28 mouse cellular contexts compared by ENCODE assay signal in the genomic region with DNA sequence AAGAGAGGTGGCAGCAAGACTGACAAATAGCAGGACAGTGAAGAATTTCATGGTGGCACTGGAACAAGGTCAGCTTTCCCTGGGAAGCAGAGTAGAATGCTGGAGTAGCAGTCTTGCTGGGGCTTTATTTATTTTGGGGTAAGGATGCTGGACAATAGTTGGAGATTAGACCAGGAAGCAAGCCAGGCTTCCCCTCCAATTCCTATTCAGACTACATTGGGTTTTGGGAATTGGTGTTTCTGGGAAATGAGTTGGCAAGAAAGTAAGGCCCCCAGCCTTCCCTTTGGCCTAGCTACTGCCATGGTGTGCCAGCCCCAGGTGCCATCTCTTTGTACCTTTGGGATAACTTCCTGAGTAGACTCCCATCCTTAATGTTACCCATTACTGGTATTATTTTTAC. TPM values are rescaled to one million over a fixed set of nuclear protein-coding genes. Genes with fewer than 3 reads are reported as not detected.
DNase-seq lines count a peak whose midpoint lies in the region; ATAC-seq and TF ChIP-seq lines count a peak whose summit lies in the region.
"Had no signal": no experiment of that assay in that cellular context is flagged by ENCODE, and none has a peak within 500 bp of the region (broad histone marks: within the 10 kb centered on the region; RNA-seq: fewer than 3 reads in every experiment).

A gene (minus strand): TSS at position 101 of the 400 bp plus-strand sequence.

- H3K79me2 ChIP-seq in heart, adult 2 months (replicated peaks; ENCODE audit: control insufficient read depth, insufficient read depth, low read length) = no peaks in the 10 kb centered on the region

- no peaks in the 10 kb centered on the region for H3K36me3 ChIP-seq in heart, adult 2 months (ENCODE audit: control insufficient read depth, insufficient read depth, low read length)
- no peaks in the 10 kb centered on the region for H3K36me3 ChIP-seq in kidney, adult 2 months (ENCODE audit: control insufficient read depth, insufficient read depth, low read length)
- no peaks in the 10 kb centered on the region for H3K36me3 ChIP-seq in kidney, embryonic 15.5 days
- H3K36me3 ChIP-seq in limb, embryonic 11.5 days (ENCODE audit: control insufficient read depth, insufficient read depth, low read length) = no peaks in the 10 kb centered on the region
- H3K36me3 ChIP-seq in limb, embryonic 10.5 days = no peaks in the 10 kb centered on the region
- H3K36me3 ChIP-seq: G1E had no signal

- H3K27me3 ChIP-seq in heart, adult 2 months (ENCODE audit: control insufficient read depth, insufficient read depth, low read length) = no peaks in the 10 kb centered on the region
- no peaks in the 10 kb centered on the region for H3K27me3 ChIP-seq in kidney, adult 2 months (replicated peaks; ENCODE audit: control insufficient read depth, insufficient read depth, low read length)
- H3K27me3 ChIP-seq in kidney, embryonic 15.5 days = no peaks in the 10 kb centered on the region
- no peaks in the 10 kb centered on the region for H3K27me3 ChIP-seq in limb, embryonic 11.5 days (ENCODE audit: control insufficient read depth, insufficient read depth, low read length)
- no peaks in the 10 kb centered on the region for H3K27me3 ChIP-seq in limb, embryonic 10.5 days (ENCODE audit: low read depth, poor library complexity, severe bottlenecking)
- H3K27me3 ChIP-seq: CH12.LX had no signal

- no peaks in the 10 kb centered on the region for H3K4me1 ChIP-seq in heart, adult 2 months (ENCODE audit: control insufficient read depth, insufficient read depth, low read length)
- H3K4me1 ChIP-seq in kidney, adult 2 months (ENCODE audit: control insufficient read depth, insufficient read depth, low read length) = no peaks in the 10 kb centered on the region
- no peaks in the 10 kb centered on the region for H3K4me1 ChIP-seq in kidney, embryonic 15.5 days
- H3K4me1 ChIP-seq in limb, embryonic 11.5 days (ENCODE audit: control insufficient read depth, insufficient read depth, low read length) = no peaks in the 10 kb centered on the region
- H3K4me1 ChIP-seq in limb, embryonic 10.5 days = no peaks in the 10 kb centered on the region

- intact Hi-C loops in heart, adult 2 months (cut with DNase I) = no loop called here

- H3K9me3 ChIP-seq in kidney, embryonic 15.5 days (replicated peaks) = no peaks in the 10 kb centered on the region
- H3K9me3 ChIP-seq in limb, embryonic 11.5 days (ENCODE audit: control insufficient read depth, low read length) = no peaks in the 10 kb centered on the region
- no peaks in the 10 kb centered on the region for H3K9me3 ChIP-seq in limb, embryonic 10.5 days (replicated peaks)
- H3K9me3 ChIP-seq: G1E had no signal

- no peak for DNase-seq in adrenal gland, postnatal 10 days
- no peak for DNase-seq in adrenal gland, postnatal 25 days
- peak; percentile 17 for DNase-seq in heart, adult 11 months
- DNase-seq in heart, adult 2 months = no peak
- no peak for DNase-seq in kidney, adult 2 months
- peak; percentile 16 for DNase-seq in limb, embryonic 11.5 days (ENCODE audit: low spot score)
- no peak for DNase-seq in limb, embryonic 10.5 days (ENCODE audit: low spot score)
- DNase-seq: adrenal gland, adult 2 months; adrenal gland, adult 8-10 months; adrenal gland, postnatal 14 days; adrenal gland, postnatal 36 days; B cell, adult 2 months; cerebellum, adult 11 months; cerebellum, adult 11-12 months; cerebellum, adult 18-20 months; cerebellum, adult 2 months had no signal

- no peak within 1 kb of the TSS for H3K4me2 ChIP-seq in kidney, embryonic 15.5 days
- H3K4me2 ChIP-seq in limb, embryonic 11.5 days (ENCODE audit: low read depth, severe bottlenecking) = no peak within 1 kb of the TSS

- no peak for TF ChIP-seq POLR2A in heart, adult 2 months (IDR thresholded peaks at IDR 0.05; ENCODE audit: insufficient read depth, low read depth, low read length)
- no peak for TF ChIP-seq POLR2A in kidney, adult 2 months (IDR thresholded peaks at IDR 0.05; ENCODE audit: low read depth, low read length)

- no peak for TF ChIP-seq EP300 in heart, adult 2 months (IDR thresholded peaks at IDR 0.05; ENCODE audit: insufficient read depth, low read depth, low read length)

- no peak for TF ChIP-seq CTCF in heart, adult 2 months (IDR thresholded peaks at IDR 0.05)
- no peak for TF ChIP-seq CTCF in kidney, adult 2 months (conservative IDR thresholded peaks at IDR 0.05; ENCODE audit: insufficient read depth, insufficient read length, low read depth, low read length)

- H3K9ac ChIP-seq in heart, adult 2 months (ENCODE audit: low read depth, low read length) = no peak within 1 kb of the TSS
- H3K9ac ChIP-seq in kidney, embryonic 15.5 days = no peak within 1 kb of the TSS
- no peak within 1 kb of the TSS for H3K9ac ChIP-seq in limb, embryonic 11.5 days (ENCODE audit: low read length)

- no peak within 1 kb of the TSS for H3K4me3 ChIP-seq in heart, adult 2 months
- no peak within 1 kb of the TSS for H3K4me3 ChIP-seq in kidney, adult 2 months (ENCODE audit: insufficient read depth, low read depth, low read length)
- H3K4me3 ChIP-seq in kidney, embryonic 15.5 days (replicated peaks) = no peak within 1 kb of the TSS
- no peak within 1 kb of the TSS for H3K4me3 ChIP-seq in limb, embryonic 11.5 days (ENCODE audit: low read depth, low read length)
- H3K4me3 ChIP-seq in limb, embryonic 10.5 days = no peak within 1 kb of the TSS

- no peak for ATAC-seq in kidney, embryonic 15.5 days (replicated peaks; ENCODE audit: low FRiP score)
- ATAC-seq in limb, embryonic 11.5 days (ENCODE audit: insufficient number of reproducible peaks, low FRiP score, low TSS enrichment, low read depth) = no peak
- ATAC-seq: activated CD4-positive, CD25-positive, alpha-beta regulatory T cell, adult 4 months; CD4-positive, CD25-positive, alpha-beta regulatory T cell, adult 4 months; Patski had no signal

- no peak within 1 kb of the TSS for H3K27ac ChIP-seq in heart, adult 2 months
- no peak within 1 kb of the TSS for H3K27ac ChIP-seq in kidney, adult 2 months (ENCODE audit: insufficient read depth, low read depth, low read length)
- no peak within 1 kb of the TSS for H3K27ac ChIP-seq in kidney, embryonic 15.5 days
- no peak within 1 kb of the TSS for H3K27ac ChIP-seq in limb, embryonic 11.5 days (replicated peaks; ENCODE audit: low read depth, low read length)
- no peak within 1 kb of the TSS for H3K27ac ChIP-seq in limb, embryonic 10.5 days

RNA-seq across cellular contexts. Expression of the gene that starts here (rescaled TPM):
- 10 to 100 TPM; 22.6 to 27.0 TPM for total RNA-seq in adrenal gland, postnatal 10 days (2021)
- total RNA-seq in adrenal gland, postnatal 25 days (2021) = not detected in 2 replicates
- not detected for total RNA-seq in heart, adult 2 months (2021)
- not detected in 2 replicates for polyA plus RNA-seq in heart, adult 2 months (2012; rRNA removed)
- polyA plus RNA-seq in kidney, adult 2 months (2012; rRNA removed) = 118 TPM in 1 of 2 replicates, not detected in the other
- polyA plus RNA-seq in kidney, embryonic 15.5 days (2015; fragmentation: Nextera tagmentation; extraction: Ambion mirVana) = not detected in 2 replicates
- polyA plus RNA-seq in limb, embryonic 11.5 days (2014; fragmentation: Nextera tagmentation; extraction: Ambion mirVana) = not detected in 2 replicates
- polyA plus RNA-seq in limb, embryonic 10.5 days (2016; fragmentation: Nextera tagmentation; extraction: Ambion mirVana) = not detected in 2 replicates
- total RNA-seq: adrenal gland, adult 18-20 months; adrenal gland, adult 2 months; adrenal gland, adult 8-10 months; adrenal gland, postnatal 14 days; adrenal gland, postnatal 36 days; adrenal gland, postnatal 4 days; CH12.LX; ES-E14; G1E; MEL had no signal
- polyA plus RNA-seq: activated CD4-positive, CD25-positive, alpha-beta regulatory T cell, adult 4 months; adrenal gland, adult 2 months; brain, embryonic 14.5 days; C2C12; CD4-positive, CD25-positive, alpha-beta regulatory T cell, adult 4 months; cerebellum, adult 2 months; G1E; Patski had no signal

Comparison
In these comparisons a context has a peak if more than half of its experiments do, and no peak if none do; other contexts are left out.
1. RNA of the gene that starts here (total RNA-seq): 22.6 to 27.0 TPM in adrenal gland, postnatal 10 days; not detected in adrenal gland, postnatal 25 days and not detected in heart, adult 2 months; every median in the first group is over 10 times any median in the second.
2. Peak in DNase-seq in limb, embryonic 11.5 days; RNA of the gene not detected or under 1 TPM.